Mouse (Mus musculus) stomach, postnatal 0 days (tissue): Measurements from ENCODE around the gene Kiss1r. TPM values are rescaled to one million over a fixed set of nuclear protein-coding genes. Genes with fewer than 3 reads are reported as not detected.
A peak's percentile ranks its signal among the peaks of the same experiment; 100 is the strongest.

Experiments
- ATAC-seq: fragments of 200-750 bp; cut with Nextera tagmentation; 2 replicates; pipeline ENCODE4 v1.8.0; 2017; ENCODE audit not compliant: low FRiP score, low TSS enrichment
- DNase-seq: peaks from one replicate; pipeline ENCODE4 v3.0.0-alpha.2; 2016; ENCODE audit warnings: low spot score
- H3K27ac ChIP-seq: fragments of 300-500 bp; sonication (generic); replicated peaks from 2 replicates; pipeline ENCODE4 v1.5.1; 2014; ENCODE audit warnings: mild to moderate bottlenecking, control low read depth
- H3K27me3 ChIP-seq: fragments of 300-500 bp; sonication (generic); 2 replicates; pipeline ENCODE4 v1.6.1; 2014; ENCODE audit warnings: low read length; ENCODE audit not compliant: control insufficient read depth, insufficient read depth
- H3K36me3 ChIP-seq: fragments of 300-500 bp; sonication (generic); 2 replicates; pipeline ENCODE4 v1.6.1; 2014; ENCODE audit warnings: low read length, mixed read lengths; ENCODE audit not compliant: control insufficient read depth, insufficient read depth
- H3K4me1 ChIP-seq: fragments of 300-500 bp; sonication (generic); replicated peaks from 2 replicates; pipeline ENCODE4 v1.6.1; 2014; ENCODE audit warnings: antibody characterized with exemption; ENCODE audit not compliant: control insufficient read depth, insufficient read depth
- H3K4me2 ChIP-seq: fragments of 300-500 bp; sonication (generic); replicated peaks from 2 replicates; pipeline ENCODE4 v1.6.1; 2014; ENCODE audit warnings: low read depth, mild to moderate bottlenecking, control low read depth, moderate library complexity
- H3K4me3 ChIP-seq: fragments of 300-500 bp; sonication (generic); 2 replicates; pipeline ENCODE4 v1.5.1; 2014; ENCODE audit warnings: low read depth, low read length, control low read depth
- H3K9ac ChIP-seq: fragments of 300-500 bp; sonication (generic); 2 replicates; pipeline ENCODE4 v1.6.1; 2014; ENCODE audit warnings: mild to moderate bottlenecking, low read length, control low read depth, mixed read lengths
- H3K9me3 ChIP-seq: fragments of 300-500 bp; sonication (generic); 2 replicates; pipeline ENCODE4 v1.6.1; 2016; ENCODE audit warnings: low read length; ENCODE audit not compliant: control insufficient read depth
- CTCF ChIP-seq: IDR thresholded peaks from 2 replicates; pipeline ENCODE4 v1.5.1; 2016; ENCODE audit warnings: antibody characterized with exemption, low read depth, mild to moderate bottlenecking, moderate library complexity
- EP300 ChIP-seq: optimal IDR thresholded peaks from 2 replicates; pipeline ENCODE3; 2016; ENCODE audit warnings: antibody characterized with exemption
- WGBS: fragments of 180-500 bp; shearing (Covaris S2); extraction: QIAGEN DNeasy Blood & Tissue Kit; methylation state at CpG from one replicate; pipeline ENCODE4 v1.1.7; 2014; 5-methylcytosine and 5-hydroxymethylcytosine counted together
- polyA plus RNA-seq: library from polyadenylated mRNA; unstranded; fragments of >200 nt; fragmentation: Nextera tagmentation; extraction: Ambion mirVana; gene quantifications from 2 replicates; pipeline ENCODE4 v1.2.1, GENCODE M21; 2015

The Kiss1r gene
- polyA plus RNA-seq = 0.79 and 0.99 TPM in 2 replicates

- Histone ChIP-seq H3K4me3 (peak within 1 kb of the TSS; percentile 79), H3K27ac (peak within 1 kb of the TSS; percentile 89), H3K4me2 (peak within 1 kb of the TSS; percentile 88), H3K36me3 (peaks cover under 1% of the 10 kb centered on the region; the same call in 1 of the 2 replicates), H3K27me3 (peaks cover 2% of the 10 kb centered on the region; the same call in 1 of the 2 replicates), H3K9ac (peak within 1 kb of the TSS; percentile 97), H3K4me1 (peaks cover 3% of the 10 kb centered on the region; the same call in 1 of the 2 replicates), H3K9me3 (no peaks in the 10 kb centered on the region)
- TF ChIP-seq EP300 (no peak), CTCF (no peak)
- ATAC-seq (peak; percentile 72), DNase-seq (peak; percentile 91)
- 2% methylated on average over 42 of the region's 42 CpGs for WGBS
These were observed at the start of gene Kiss1r for GRCm38 (mm10) chr10:79916808-79917531. Gene Kiss1r, plus strand, starts transcription at chr10:79916971.

- no peak overlapping the region for H3K27ac ChIP-seq
- H3K9ac ChIP-seq = no peak overlapping the region
- no peak overlapping the region for H3K4me3 ChIP-seq
- DNase-seq = no peak
- no peak overlapping the region for H3K4me2 ChIP-seq
- H3K27me3 ChIP-seq = no peaks in the 10 kb centered on the region
- H3K4me1 ChIP-seq = no peaks in the 10 kb centered on the region
- H3K36me3 ChIP-seq = no peaks in the 10 kb centered on the region
- TF ChIP-seq EP300 = no peak
- no peak for TF ChIP-seq CTCF
- H3K9me3 ChIP-seq = no peaks in the 10 kb centered on the region
- no peak for ATAC-seq
- WGBS = 76% methylated on average over 8 of the region's 8 CpGs
These were observed 44.9 kb upstream of the Kiss1r start for GRCm38 (mm10) chr10:79871845-79872244.

- no peak for DNase-seq
- Histone ChIP-seq H3K4me3 (no peak overlapping the region), H3K36me3 (no peaks in the 10 kb centered on the region), H3K4me1 (no peaks in the 10 kb centered on the region), H3K9me3 (no peaks in the 10 kb centered on the region), H3K27ac (no peak overlapping the region), H3K4me2 (no peak overlapping the region), H3K9ac (no peak overlapping the region), H3K27me3 (no peaks in the 10 kb centered on the region)
- TF ChIP-seq EP300 (no peak), CTCF (no peak)
- 47% methylated on average over 3 of the region's 3 CpGs for WGBS
- no peak for ATAC-seq
These were observed 43.9 kb upstream of the Kiss1r start for GRCm38 (mm10) chr10:79872862-79873261.

DNA sequence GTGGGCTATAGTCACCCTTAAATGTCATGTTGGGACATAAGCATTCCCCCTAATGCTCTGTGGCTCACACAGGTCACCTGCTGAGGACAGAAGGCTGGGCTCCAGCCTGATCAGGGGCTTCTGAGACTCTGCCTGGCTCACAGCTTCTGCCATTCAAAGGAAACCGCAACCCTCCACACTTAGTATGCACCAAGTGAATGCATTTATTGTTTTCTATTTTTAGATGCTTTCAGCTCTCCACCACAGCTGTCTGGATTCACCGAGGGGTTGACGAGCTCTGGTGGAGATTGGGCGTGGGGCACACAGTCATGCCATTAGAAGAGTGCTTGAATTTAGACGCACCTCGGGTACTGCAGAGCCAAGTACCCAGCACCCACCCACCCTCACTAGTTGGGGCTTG is 43.5 kb upstream of the Kiss1r start:
- TF ChIP-seq CTCF = no peak
- Histone ChIP-seq H3K4me1 (no peaks in the 10 kb centered on the region), H3K27ac (no peak overlapping the region), H3K36me3 (no peaks in the 10 kb centered on the region), H3K4me2 (no peak overlapping the region), H3K9ac (no peak overlapping the region), H3K9me3 (no peaks in the 10 kb centered on the region), H3K4me3 (no peak overlapping the region), H3K27me3 (no peaks in the 10 kb centered on the region)
- ATAC-seq (no peak), DNase-seq (no peak)
- 25% methylated on average over 6 of the region's 6 CpGs for WGBS

GRCm38 (mm10) chr10:79873715-79874289 is 43.0 kb upstream of the Kiss1r start:
- no peaks in the 10 kb centered on the region for H3K4me1 ChIP-seq
- ATAC-seq (no peak), DNase-seq (no peak)
- H3K36me3 ChIP-seq = no peaks in the 10 kb centered on the region
- peak overlapping the region; percentile 60 for H3K4me3 ChIP-seq
- H3K4me2 ChIP-seq = peak overlapping the region; percentile 97
- no peaks in the 10 kb centered on the region for H3K27me3 ChIP-seq
- no peaks in the 10 kb centered on the region for H3K9me3 ChIP-seq
- no peak overlapping the region for H3K27ac ChIP-seq
- WGBS = 2% methylated on average over 26 of the region's 26 CpGs
- H3K9ac ChIP-seq = peak overlapping the region; percentile 71
- no peak for TF ChIP-seq CTCF
- TF ChIP-seq EP300 = no peak

DNA sequence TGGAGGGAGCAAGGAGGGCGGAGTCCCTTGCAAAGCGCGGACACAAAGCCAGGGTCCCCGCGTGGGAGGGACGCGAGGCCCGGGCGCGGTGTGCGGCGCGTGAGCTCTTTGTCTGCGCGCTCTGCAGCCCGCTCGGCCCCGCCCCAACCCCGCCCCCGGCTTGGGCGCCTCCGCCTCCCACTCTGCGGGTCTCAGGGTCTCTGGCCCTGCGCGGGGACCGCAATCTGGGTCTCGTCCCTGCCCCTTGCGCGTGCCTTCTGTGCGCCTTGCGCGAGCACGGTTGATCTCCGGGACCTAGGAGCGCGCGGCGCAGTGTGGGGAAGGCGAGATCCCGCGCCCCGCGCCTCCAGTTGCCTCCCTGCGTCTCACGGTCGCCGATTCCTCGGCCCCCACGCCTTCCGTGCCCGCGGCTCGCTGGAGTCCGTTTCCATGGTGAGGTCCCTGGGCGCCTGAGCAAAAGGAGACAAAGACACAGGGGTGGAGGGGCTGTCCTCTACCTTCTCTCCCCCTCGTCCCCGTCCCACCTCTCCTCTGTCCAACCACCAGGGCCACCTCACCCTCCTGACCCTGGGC is 42.4 kb upstream of the Kiss1r start, which contains the start of the genes Prtn3 and Plppr3:
Gene Prtn3 (plus strand): TSS at position 187 of the 573 bp plus-strand sequence.
Gene Plppr3 (minus strand): TSS at position 345 of the 573 bp plus-strand sequence.
- Histone ChIP-seq H3K27me3 (no peaks in the 10 kb centered on the region), H3K9ac (peak within 1 kb of the TSS; percentile 71), H3K4me2 (peak within 1 kb of the TSS; percentile 97), H3K9me3 (no peaks in the 10 kb centered on the region), H3K27ac (no peak within 1 kb of the TSS), H3K4me1 (no peaks in the 10 kb centered on the region), H3K4me3 (peak within 1 kb of the TSS; percentile 60), H3K36me3 (no peaks in the 10 kb centered on the region)
- ATAC-seq (peak; percentile 46), DNase-seq (no peak)
- TF ChIP-seq EP300 (no peak), CTCF (0 out of 2 replicates have a peak, but pooled peaks have one; percentile 5)
- under 1% methylated on average over 53 of the region's 57 CpGs for WGBS
